Mouse (Mus musculus): ENCODE measurements around the gene Coq5. TPM values are rescaled to one million over a fixed set of nuclear protein-coding genes. Genes with fewer than 3 reads are reported as not detected.

Gene Coq5
- total RNA-seq, 2 experiments from 2014 or later, result 39.9 to 41.9 TPM

- TF ChIP-seq CTCF (IDR thresholded peaks at IDR 0.05), result no peak
- H3K27ac ChIP-seq, result peak overlapping the region; percentile 96
- H3K4me3 ChIP-seq, result peak overlapping the region; percentile 92
- intact Hi-C loops (cut with DNase I), result loop anchor here (2.0 kb wide), 1 partner anchor 41 kb away; the partner anchor contains the start of gene Dynll1
- no peak for DNase-seq (ENCODE audit: extremely low spot score in 1 of 2, low spot score in 2 of 2)
Measured at GRCm38 (mm10) chr5:115341314-115342165, 62.1 kb downstream of the Coq5 start.

Other genes with a start within 250 kb of the Coq5 start
- not detected for gene Gm10401, start 181.4 kb upstream of the Coq5 start, total RNA-seq (2021)
- 1 to 10 TPM; 6.5 to 7.2 TPM for gene Acads, start 160.3 kb upstream of the Coq5 start, total RNA-seq (2021)
- gene Unc119b, start 144.7 kb upstream of the Coq5 start, total RNA-seq (2021), result 10 to 100 TPM; 25.2 to 31.0 TPM
- gene Mlec, start 121.5 kb upstream of the Coq5 start, total RNA-seq (2021), result 10 to 100 TPM; 87.8 to 89.8 TPM
- gene Cabp1, start 85.3 kb upstream of the Coq5 start, total RNA-seq (2021), result 100 to 1,000 TPM; 319 to 335 TPM
- 100 to 1,000 TPM; 116 to 117 TPM for gene Pop5, start 43.8 kb upstream of the Coq5 start, total RNA-seq (2021)
- gene Rnf10, start 6.8 kb upstream of the Coq5 start, total RNA-seq (2021), result 100 to 1,000 TPM; 253 to 265 TPM
- gene Dynll1, start 21.3 kb downstream of the Coq5 start, total RNA-seq (2021), result 100 to 1,000 TPM; 608 to 642 TPM
- 10 to 100 TPM; 68.0 to 74.5 TPM for gene Srsf9, start 47.5 kb downstream of the Coq5 start, total RNA-seq (2021)
- 10 to 100 TPM; 20.6 to 20.9 TPM for gene Gatc, start 61.5 kb downstream of the Coq5 start, total RNA-seq (2021)
- gene Triap1, start 61.6 kb downstream of the Coq5 start, total RNA-seq (2021), result 10 to 100 TPM; 21.4 to 24.5 TPM
- 100 to 1,000 TPM; 701 to 719 TPM for gene Cox6a1, start 69.3 kb downstream of the Coq5 start, total RNA-seq (2021)
- gene Msi1, start 149.9 kb downstream of the Coq5 start, total RNA-seq (2021), result 10 to 100 TPM; 46.1 to 51.8 TPM
- not detected for gene Pla2g1b, start 186.6 kb downstream of the Coq5 start, total RNA-seq (2021)
- 10 to 100 TPM; 40.7 to 43.5 TPM for gene Sirt4, start 205.1 kb downstream of the Coq5 start, total RNA-seq (2021)
- 10 to 100 TPM; 22.8 to 25.7 TPM for gene Pxn, start 227.0 kb downstream of the Coq5 start, total RNA-seq (2021)